Mouse (Mus musculus) ES-Bruce4 (cell line): ENCODE measurements around the gene Fam107a.

Experiments used
- CTCF ChIP-seq: IDR thresholded peaks from one replicate; pipeline ENCODE4 v1.8.1; 2011; ENCODE audit warnings: low read depth, low read length
- EP300 ChIP-seq: IDR thresholded peaks from 2 replicates; pipeline ENCODE4 v1.6.1; 2011; ENCODE audit warnings: low read depth, low read length; ENCODE audit not compliant: insufficient read depth
- POLR2A ChIP-seq: IDR thresholded peaks from one replicate; pipeline ENCODE4 v1.8.1; 2011; ENCODE audit warnings: low read length; ENCODE audit not compliant: insufficient read depth

DNA sequence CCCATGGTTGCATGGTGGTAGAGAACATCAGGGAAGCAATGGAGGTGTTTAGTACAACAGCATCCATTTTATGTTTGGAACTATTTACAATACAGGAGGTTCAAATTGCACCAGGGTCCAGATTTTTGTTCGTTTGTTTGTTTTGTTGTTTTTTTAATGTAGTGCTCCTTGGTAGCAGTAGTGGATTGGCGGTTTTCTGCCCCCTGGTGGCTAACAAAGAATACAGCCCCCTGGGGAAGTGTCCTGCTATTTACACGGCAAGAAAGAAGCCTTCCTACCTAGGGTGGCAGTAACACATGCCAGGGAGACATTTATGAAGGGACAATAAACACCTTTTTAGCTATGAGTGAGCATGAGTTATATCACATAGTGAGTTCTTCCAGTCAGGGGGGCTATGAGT, 3.3 kb downstream of the Fam107a start:
- TF ChIP-seq CTCF (peak; percentile 29), POLR2A (no peak), EP300 (no peak)
